Mouse (Mus musculus): ENCODE results near the gene Tcf7l2.

GRCm38 (mm10) chr19:55837924-55838323 lies 96.3 kb downstream of the Tcf7l2 start:
- TF ChIP-seq CTCF (IDR thresholded peaks at IDR 0.05; ENCODE audit: low read depth, low read length) (no peak), POLR2A (IDR thresholded peaks at IDR 0.05; ENCODE audit: borderline replicate concordance, low read depth, low read length) (no peak)
